Mouse (Mus musculus) testis, adult 2 months (tissue): ENCODE measurements around the gene Galns.

Source experiments
- CTCF ChIP-seq: fragments of 200-500 bp; IDR thresholded peaks from 2 replicates; pipeline ENCODE4 v1.5.1; 2012; ENCODE audit warnings: low read depth, mild to moderate bottlenecking, inconsistent platforms, low read length, moderate library complexity; ENCODE audit not compliant: control insufficient read depth, insufficient read depth, insufficient replicate concordance
- POLR2A ChIP-seq: fragments of 200-500 bp; IDR thresholded peaks from 2 replicates; pipeline ENCODE4 v1.6.1; 2012; ENCODE audit warnings: low read depth, mild to moderate bottlenecking, inconsistent platforms, low read length, moderate library complexity; ENCODE audit not compliant: control insufficient read depth

DNA sequence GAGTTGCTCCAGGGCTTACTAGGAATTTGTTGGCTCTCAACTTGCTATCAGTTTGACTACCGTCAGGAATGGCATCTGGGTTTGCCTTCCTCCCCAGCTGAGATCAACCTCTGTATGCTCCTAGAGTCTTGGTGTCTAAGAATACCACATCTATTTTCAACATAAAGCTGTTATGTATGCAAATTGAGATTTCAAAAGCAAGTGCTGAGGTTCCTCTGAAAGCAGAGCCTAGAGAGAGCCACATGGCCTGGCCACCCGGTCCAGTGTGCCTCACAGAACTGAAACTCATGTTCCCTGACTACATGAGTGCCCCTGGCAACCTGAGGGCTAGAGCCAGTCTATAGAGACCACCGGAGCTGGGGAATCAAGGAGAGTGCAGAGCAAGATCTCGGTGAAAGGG is 5.9 kb downstream of the Galns start:
- TF ChIP-seq POLR2A (no peak), CTCF (no peak)
